In genomic region chr1:119290165-119290916, GRCm38 (mm10) we compare ENCODE assay signal across 14 mouse cellular contexts.
DNase-seq lines count a peak whose midpoint lies in the region; ATAC-seq lines count a peak whose summit lies in the region.
"Had no signal": no experiment of that assay in that cellular context is flagged by ENCODE, and none has a peak within 500 bp of the region (broad histone marks: within the 10 kb centered on the region; RNA-seq: fewer than 3 reads in every experiment).

No protein-coding gene starts in this region.

- no peak overlapping the region for H3K27ac ChIP-seq in kidney, embryonic 15.5 days
- no peak overlapping the region for H3K27ac ChIP-seq in intestine, embryonic 14.5 days (ENCODE audit: low read depth)
- H3K27ac ChIP-seq in intestine, embryonic 16.5 days (ENCODE audit: low read length), result no peak overlapping the region
- H3K27ac ChIP-seq: heart, embryonic 13.5 days; liver, embryonic 14.5 days; midbrain, embryonic 10.5 days had no signal

- no peaks in the 10 kb centered on the region for H3K27me3 ChIP-seq in kidney, embryonic 15.5 days
- no peaks in the 10 kb centered on the region for H3K27me3 ChIP-seq in intestine, embryonic 14.5 days (replicated peaks; ENCODE audit: control insufficient read depth, insufficient read depth, low read length)
- no peaks in the 10 kb centered on the region for H3K27me3 ChIP-seq in intestine, embryonic 16.5 days (replicated peaks; ENCODE audit: control insufficient read depth, insufficient read depth, low read length)
- H3K27me3 ChIP-seq: heart, embryonic 13.5 days had no signal

- H3K4me3 ChIP-seq in kidney, embryonic 15.5 days (replicated peaks), result no peak overlapping the region
- no peak overlapping the region for H3K4me3 ChIP-seq in intestine, embryonic 14.5 days (ENCODE audit: low read depth, low read length)
- H3K4me3 ChIP-seq in intestine, embryonic 16.5 days (ENCODE audit: low read length), result no peak overlapping the region
- H3K4me3 ChIP-seq: erythroblast, embryonic 14.5 days; heart, embryonic 13.5 days; midbrain, embryonic 10.5 days had no signal

- 45% methylated on average over 7 of the region's 9 CpGs for WGBS in kidney, embryonic 15.5 days
- whole genome bisulfite sequencing in intestine, embryonic 14.5 days, result 63% methylated on average over 8 of the region's 9 CpGs
- 62% methylated on average over 8 of the region's 9 CpGs for WGBS in intestine, embryonic 16.5 days

- peak; percentile 68 for ATAC-seq in kidney, embryonic 15.5 days (replicated peaks; ENCODE audit: low FRiP score)
- ATAC-seq in intestine, embryonic 14.5 days (replicated peaks; ENCODE audit: low FRiP score, low TSS enrichment, low read depth), result peak; percentile 48; the same call in 1 of the 2 replicates
- peak; percentile 63; the same call in 1 of the 2 replicates for ATAC-seq in intestine, embryonic 16.5 days
- ATAC-seq: activated CD4-positive, CD25-positive, alpha-beta regulatory T cell, adult 4 months had no signal

- H3K4me1 ChIP-seq in kidney, embryonic 15.5 days, result peaks cover 6% of the 10 kb centered on the region
- H3K4me1 ChIP-seq in intestine, embryonic 14.5 days (replicated peaks; ENCODE audit: control insufficient read depth, insufficient read depth, low read length), result no peaks in the 10 kb centered on the region
- no peaks in the 10 kb centered on the region for H3K4me1 ChIP-seq in intestine, embryonic 16.5 days (ENCODE audit: control insufficient read depth, insufficient read depth, low read length)
- H3K4me1 ChIP-seq: heart, embryonic 13.5 days; midbrain, embryonic 10.5 days had no signal

- H3K9me3 ChIP-seq in kidney, embryonic 15.5 days (replicated peaks), result no peaks in the 10 kb centered on the region
- H3K9me3 ChIP-seq in intestine, embryonic 14.5 days (ENCODE audit: control insufficient read depth, low read length), result no peaks in the 10 kb centered on the region
- H3K9me3 ChIP-seq in intestine, embryonic 16.5 days (ENCODE audit: control insufficient read depth, low read length), result no peaks in the 10 kb centered on the region
- H3K9me3 ChIP-seq: heart, embryonic 13.5 days; midbrain, embryonic 10.5 days had no signal

- no peaks in the 10 kb centered on the region for H3K36me3 ChIP-seq in kidney, embryonic 15.5 days
- no peaks in the 10 kb centered on the region for H3K36me3 ChIP-seq in intestine, embryonic 14.5 days (ENCODE audit: control insufficient read depth, insufficient read depth, low read length)
- no peaks in the 10 kb centered on the region for H3K36me3 ChIP-seq in intestine, embryonic 16.5 days (ENCODE audit: control insufficient read depth, insufficient read depth, low read length)
- H3K36me3 ChIP-seq: heart, embryonic 13.5 days; midbrain, embryonic 10.5 days had no signal

- DNase-seq in kidney, postnatal 10 days, result no peak
- DNase-seq in intestine, embryonic 14.5 days (ENCODE audit: low spot score), result no peak
- DNase-seq in lung, postnatal 36 days, result peak; percentile 59
- DNase-seq in layer of hippocampus, adult 18-20 months (ENCODE audit: low spot score in 2 of 2), result no peak
- DNase-seq in right cerebral cortex, adult 2 months (ENCODE audit: low spot score in 2 of 2), result no peak
- DNase-seq: embryo, embryonic 11 days; gastrocnemius, postnatal 25 days had no signal

- 0 out of 2 replicates have a peak overlapping the region, but pooled peaks have one; percentile 1 for H3K4me2 ChIP-seq in kidney, embryonic 15.5 days
- no peak overlapping the region for H3K4me2 ChIP-seq in intestine, embryonic 14.5 days (ENCODE audit: low read length)
- 0 out of 2 replicates have a peak overlapping the region, but pooled peaks have one; percentile 6 for H3K4me2 ChIP-seq in intestine, embryonic 16.5 days (ENCODE audit: low read depth, low read length)
- H3K4me2 ChIP-seq: heart, embryonic 13.5 days had no signal

- H3K9ac ChIP-seq in kidney, embryonic 15.5 days, result no peak overlapping the region
- H3K9ac ChIP-seq in intestine, embryonic 14.5 days (ENCODE audit: low read length), result no peak overlapping the region
- no peak overlapping the region for H3K9ac ChIP-seq in intestine, embryonic 16.5 days (ENCODE audit: low read depth, low read length)
- H3K9ac ChIP-seq: heart, embryonic 13.5 days; liver, embryonic 14.5 days had no signal
